Mouse (Mus musculus) layer of hippocampus, postnatal 14 days (tissue): ENCODE data around the gene Cphx1. TPM values are rescaled to one million over a fixed set of nuclear protein-coding genes. Genes with fewer than 3 reads are reported as not detected.
A peak's percentile ranks its signal among the peaks of the same experiment; 100 is the strongest.
"Not testable (repeated sequence)": the region's sequence is repeated elsewhere in the genome, so short reads cannot be mapped to it uniquely, and the experiment has no call there.

Source experiments
- DNase-seq, 2 experiments: peaks; one replicate each; pipeline ENCODE4 v3.0.0; 2021 to 2022; ENCODE audit warnings: low spot score in 2 of 2, mixed read lengths in 1 of 2
- long read RNA-seq, 2 experiments: library from polyadenylated mRNA; stranded (forward); transcript quantifications; one replicate each; pipeline ENCODE4 v2.0.0; 2021
- total RNA-seq, 2 experiments: library from RNA; stranded (reverse); gene quantifications; 2 replicates each; pipeline ENCODE4 v1.2.3; 2021

Gene Cphx1
- total RNA-seq: not detected
- long read RNA-seq, experiment 1: 0 reads
- long read RNA-seq, experiment 2: 0 reads

DNA sequence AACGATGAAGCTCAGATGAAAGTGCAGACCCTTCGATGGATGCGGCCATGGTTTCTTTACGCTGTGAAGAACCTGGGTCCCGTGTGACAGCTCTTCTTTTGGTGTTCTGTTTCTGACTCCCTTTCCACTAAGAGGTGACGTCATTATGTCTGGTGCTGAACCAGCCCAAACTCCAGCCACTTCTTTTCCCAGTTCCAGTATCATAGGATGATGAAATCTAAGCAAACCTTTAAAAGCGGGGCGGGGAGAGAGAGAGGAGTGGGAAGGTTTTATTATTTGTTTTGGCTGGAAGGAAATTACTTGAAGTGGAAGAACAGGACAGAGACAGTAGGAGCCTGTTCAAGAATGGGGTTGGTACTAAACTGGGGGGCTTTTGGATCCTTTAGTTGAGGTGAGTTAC is at the start of gene Cphx1:
Gene Cphx1, plus strand, starts transcription at position 301 of the 400 bp plus-strand sequence.
- not testable (repeated sequence) for DNase-seq

DNA sequence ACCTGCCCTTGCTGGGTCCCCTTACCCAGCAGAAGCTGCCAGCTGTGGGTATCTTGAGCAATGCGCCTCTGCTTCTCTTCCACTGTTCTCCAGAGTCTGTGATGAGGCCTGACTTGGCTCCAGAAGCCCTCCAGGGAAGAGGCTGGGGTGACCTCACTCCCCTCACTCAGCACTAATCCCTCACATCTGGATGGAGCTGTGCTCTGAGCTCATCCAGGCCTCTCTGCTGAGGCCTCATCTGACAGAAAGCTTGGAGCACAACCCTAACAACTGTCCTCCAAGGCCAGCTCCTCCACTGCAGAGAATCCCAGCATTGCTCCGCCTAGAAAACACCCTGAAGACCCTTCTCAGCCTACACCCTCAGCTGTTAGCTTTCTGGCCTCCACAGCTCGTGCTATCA is 43.5 kb upstream of the Cphx1 start:
- DNase-seq: not testable (repeated sequence)

DNA sequence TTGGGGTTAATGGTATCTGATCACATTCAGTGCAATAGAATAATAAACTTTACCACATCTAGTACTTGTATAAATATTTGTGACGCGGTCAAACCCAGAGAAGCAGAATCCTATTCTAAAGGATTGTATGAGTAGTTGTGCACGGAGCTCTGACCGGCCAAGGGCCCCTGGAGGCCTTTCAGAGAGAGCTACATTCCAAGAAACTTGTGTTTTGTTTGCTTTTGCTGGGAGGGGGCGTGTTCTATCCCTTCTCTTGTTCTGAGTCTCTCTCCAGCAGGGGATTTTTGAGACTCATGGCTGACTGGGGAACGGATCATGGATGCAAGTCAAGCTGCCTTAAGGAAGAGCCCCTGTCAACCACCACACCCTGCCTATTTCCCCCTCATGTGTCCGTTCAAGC is 42.4 kb upstream of the Cphx1 start:
- DNase-seq: not testable (repeated sequence)

DNA sequence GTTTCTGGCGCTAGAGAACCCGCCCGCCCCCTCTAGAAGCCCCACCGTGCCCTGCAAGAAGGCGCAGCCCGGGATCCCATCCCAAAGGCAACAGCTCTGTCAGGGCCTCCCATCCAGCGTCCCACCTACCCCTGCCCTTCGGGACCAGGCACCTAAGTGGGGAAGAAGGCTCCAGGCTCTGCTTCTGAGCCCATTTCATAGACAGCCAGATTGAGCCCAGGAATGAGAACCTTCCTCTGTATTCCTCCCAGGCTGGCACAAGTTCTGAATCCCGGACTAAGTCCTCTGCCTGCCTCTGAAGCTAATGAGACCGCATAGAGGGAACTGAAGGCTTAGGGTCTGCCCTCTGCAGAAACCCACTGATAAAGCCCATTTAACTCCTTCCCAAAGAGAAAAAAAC is 35.1 kb upstream of the Cphx1 start, which contains the start of gene Plac9a:
Gene Plac9a, minus strand, starts transcription at position 101 of the 400 bp plus-strand sequence.
- DNase-seq: not testable (repeated sequence)

DNA sequence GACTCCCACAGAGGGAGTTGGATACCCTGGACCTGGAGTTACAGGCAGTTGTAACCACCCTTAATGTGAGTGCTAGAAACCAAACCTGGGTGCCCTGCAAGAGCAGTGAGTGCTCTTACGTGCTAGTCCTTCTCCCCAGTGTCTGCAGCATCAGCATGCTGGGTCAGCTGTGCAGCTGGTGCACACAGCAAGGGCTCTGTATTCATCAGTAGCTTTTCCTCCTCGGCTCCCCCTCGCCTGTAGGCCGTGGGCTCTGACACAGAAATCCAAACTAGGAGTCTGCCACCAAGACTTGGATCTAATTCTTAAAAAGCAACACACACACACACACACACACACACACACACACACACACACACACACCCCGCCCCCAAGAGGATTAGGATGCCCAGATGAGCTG is 32.9 kb upstream of the Cphx1 start:
- peak; percentile 0 for DNase-seq

DNA sequence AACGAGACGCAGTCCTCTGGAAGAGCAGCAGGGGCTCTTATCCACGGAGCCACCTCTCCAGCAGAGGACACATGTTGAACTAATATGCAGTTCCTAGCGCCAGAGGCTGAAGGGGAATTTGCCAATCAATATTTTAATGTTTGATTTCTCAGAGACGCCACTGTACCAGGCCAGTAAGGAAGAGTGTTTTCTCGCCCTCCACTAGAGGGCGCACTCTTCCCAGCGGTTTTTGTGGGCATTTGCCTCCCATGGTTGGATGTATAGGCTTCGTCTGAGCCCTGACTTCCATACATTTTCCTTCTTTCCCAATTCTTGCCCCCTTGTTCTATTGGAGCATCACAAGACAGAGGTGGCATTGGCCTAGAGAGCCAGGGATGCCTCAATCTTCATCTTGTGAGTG is 30.8 kb upstream of the Cphx1 start:
- DNase-seq: not testable (repeated sequence)

DNA sequence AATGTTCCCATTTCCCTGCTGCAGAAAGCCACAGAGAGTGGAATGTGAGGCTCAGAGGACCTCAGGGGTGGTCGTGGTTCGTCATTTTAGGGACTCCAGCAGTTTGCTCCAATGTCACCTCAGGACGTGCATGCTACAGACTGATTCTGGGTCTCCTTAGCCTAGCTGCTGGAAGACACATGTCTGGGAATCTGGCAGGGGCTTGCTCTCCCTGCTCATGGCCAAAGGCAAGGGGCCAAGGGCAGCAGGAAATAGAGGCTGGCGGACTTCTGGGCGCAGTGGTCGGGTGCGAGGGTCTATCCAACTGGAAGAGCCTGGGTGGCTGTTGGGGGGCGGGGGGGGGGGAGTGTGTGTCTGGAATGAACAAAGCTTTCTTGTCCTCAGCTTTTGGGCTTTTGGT is 29.1 kb upstream of the Cphx1 start:
- not testable (repeated sequence) for DNase-seq

DNA sequence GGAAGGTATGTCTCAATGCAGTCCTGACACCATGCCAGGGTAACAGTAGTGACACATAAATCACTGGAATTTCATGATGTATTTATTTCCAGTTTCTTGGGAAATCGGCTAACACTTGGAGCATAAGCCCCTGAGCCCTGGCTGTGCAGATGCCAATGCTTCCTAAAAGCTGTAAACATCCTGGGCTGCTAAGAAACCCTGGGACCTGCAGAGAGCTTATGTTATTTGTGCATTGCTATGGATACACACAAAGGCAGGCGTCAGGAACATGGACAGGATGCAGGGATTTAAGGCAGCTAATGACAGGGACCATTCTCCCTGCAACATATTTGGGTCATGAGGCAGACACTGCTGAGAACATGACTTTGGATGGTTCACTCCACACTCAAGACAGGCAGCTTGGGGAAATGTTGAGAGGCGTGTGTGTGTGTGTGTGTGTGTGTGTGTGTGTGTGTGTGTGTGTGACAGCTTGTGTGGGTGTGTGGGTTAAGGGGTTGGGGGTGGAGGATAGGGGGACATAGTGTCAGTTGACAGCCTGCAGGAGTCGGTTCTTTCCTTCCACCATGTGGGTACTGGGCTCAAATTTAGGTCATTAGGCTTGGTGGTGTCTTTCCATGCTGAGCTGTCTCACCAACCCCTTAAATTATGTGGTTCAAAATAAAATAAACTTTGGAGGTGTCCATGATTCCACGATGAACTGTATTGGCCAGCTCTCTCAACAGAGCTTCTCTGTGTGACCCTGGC is 19.5 kb upstream of the Cphx1 start:
- DNase-seq: not testable (repeated sequence)

DNA sequence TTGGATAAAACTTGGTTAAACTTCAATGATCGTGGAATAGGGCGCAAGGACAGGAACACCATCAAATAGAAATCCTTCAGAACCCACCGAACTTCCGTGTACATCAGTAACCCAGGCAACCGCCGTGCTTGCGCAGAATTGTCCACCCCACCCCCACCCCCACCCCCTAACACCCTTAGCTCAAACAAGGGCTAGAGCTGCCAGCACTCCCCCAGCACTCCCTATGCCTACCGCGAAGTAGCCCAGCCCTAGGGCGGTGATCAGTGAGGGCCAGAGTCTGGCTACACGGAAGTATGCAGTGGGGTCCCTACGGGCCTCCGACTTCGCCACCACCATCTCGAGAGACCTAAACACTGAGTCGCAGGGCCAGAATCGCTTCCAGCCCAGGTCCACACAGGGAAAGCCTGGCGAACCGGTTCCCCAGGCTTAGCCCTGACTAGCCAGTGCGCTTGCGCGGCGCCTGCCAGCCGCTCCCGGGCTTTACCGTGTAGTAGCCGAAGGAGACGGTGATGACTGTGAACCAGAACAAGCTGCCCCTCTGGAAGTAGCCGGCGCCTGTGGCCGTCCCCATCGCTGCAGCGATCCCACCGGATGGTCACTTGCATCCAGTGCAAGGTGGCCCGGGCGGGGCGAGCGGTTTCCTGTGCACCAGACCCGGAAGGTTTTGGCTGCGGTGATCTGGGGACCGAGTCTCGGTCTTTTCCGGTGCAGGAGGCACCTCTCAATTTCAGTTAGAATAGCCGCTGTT is 11.1 kb upstream of the Cphx1 start:
- DNase-seq: not testable (repeated sequence)

DNA sequence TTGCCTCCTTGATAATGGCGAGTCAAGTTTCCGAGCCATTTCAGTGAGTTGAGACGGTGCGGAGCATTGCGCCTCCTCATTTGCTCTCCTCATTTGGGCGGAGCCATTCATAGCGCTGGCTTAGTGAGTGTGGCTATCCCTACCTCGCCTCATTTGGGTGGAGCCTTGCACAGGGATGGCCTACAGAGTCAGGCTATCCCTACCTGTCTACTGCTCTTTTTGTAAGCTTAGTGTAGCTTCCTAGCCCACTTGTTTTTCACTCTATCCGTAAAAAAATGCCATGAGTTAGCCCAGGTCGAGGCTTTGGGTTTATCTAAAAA is 10.6 kb upstream of the Cphx1 start, which contains the start of gene Tmem254a:
Gene Tmem254a, minus strand, starts transcription at position 111 of the 320 bp plus-strand sequence.
- DNase-seq: not testable (repeated sequence)

DNA sequence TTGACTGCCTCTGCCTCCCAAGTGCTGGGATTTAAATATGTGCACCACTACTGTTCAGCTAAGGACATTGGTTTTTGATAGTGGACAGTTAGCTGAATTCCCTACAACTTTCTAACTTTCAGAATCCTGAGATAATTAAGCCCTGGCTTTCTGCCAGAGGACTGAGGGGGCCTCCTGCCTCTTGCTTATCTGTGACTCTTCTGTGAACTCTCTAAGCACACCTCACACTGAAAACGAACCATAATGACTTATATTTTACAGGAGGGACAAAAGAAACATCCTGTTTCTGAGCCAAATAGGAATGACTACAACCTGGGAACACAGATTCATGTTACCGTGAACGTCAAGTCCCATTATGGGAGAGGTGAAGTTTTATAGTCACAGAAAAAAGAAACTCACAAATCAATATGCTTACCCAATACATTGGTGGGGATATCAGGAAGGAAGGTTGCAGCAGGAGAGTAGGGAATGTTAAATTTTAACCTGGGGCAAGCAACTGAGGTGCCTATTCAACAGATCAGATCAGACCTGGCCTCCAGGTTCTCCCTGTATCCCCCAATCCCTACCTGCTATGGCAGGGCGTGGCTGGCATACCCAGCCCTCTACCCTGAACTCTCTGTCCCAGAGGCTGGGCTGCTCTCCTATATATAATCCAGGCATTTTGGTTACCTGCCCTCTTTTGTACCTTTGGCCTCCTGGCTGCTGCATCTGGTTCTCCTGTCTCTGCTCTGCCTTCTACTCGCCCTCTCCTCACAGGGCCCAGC is 1.1 kb upstream of the Cphx1 start:
- DNase-seq: not testable (repeated sequence)

DNA sequence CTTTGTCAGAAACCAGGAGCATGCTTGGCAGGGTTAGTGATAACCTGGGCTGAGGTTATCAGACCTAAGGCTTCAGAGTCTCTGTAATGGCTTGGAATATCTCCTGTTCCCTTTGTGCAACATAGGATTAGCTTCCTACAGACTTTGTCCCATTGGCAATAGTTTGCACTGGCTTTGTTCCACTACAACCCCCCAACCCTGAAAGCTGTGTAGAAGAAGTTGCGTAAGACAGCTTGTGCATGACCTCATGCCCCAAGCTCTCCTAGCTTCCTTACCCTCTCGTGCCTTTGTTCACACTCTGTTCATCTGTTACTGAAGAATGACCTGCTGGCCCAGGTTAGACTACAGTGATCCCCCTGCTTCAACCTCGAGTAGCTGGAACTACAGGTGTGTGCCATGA is 19.8 kb downstream of the Cphx1 start:
- not testable (repeated sequence) for DNase-seq

DNA sequence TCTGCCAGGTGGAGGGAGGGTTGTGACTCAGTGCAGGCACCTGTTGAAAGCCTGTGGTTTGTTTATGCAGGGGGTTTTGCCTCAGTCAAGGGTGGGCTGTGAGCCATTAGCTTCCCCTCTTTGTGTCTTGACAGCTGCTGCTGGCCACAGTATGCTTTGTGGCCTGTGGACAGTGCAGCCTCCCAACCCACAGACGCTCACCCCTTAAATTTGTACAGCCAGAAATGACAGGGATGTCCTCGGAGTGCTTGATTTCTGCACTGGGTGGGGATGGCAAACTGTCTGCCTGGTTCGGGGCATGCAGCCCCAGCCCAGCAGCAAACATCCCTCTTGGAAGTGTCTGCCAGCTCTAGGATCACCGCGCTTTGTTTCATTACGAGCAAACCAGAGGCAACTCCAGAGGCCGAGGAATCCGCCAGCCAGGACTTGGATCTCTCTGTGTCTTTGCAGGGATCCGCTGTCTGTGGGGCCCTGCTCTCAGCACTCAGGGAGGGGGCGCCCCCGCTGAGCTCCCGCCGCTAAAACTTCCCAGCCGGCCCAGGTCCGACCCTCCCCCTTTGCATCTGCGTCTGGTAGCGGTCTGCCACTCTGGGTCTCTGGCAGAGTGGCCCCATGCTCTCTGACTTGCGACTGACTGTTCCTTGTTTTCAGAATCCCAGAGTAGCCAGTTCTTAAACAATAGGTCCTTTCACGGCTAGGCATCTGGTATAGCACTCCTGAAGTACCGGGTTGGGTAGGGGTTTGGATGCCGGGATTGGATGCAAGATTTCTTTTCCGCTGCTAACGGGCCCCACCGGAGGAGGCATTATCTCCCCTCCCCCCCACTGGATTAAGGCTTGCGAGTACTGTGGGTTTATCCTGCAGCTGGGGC is 40.5 kb downstream of the Cphx1 start, which contains the start of gene Duxbl1:
Gene Duxbl1, plus strand, starts transcription at position 207 of the 871 bp plus-strand sequence.
- DNase-seq: not testable (repeated sequence)

DNA sequence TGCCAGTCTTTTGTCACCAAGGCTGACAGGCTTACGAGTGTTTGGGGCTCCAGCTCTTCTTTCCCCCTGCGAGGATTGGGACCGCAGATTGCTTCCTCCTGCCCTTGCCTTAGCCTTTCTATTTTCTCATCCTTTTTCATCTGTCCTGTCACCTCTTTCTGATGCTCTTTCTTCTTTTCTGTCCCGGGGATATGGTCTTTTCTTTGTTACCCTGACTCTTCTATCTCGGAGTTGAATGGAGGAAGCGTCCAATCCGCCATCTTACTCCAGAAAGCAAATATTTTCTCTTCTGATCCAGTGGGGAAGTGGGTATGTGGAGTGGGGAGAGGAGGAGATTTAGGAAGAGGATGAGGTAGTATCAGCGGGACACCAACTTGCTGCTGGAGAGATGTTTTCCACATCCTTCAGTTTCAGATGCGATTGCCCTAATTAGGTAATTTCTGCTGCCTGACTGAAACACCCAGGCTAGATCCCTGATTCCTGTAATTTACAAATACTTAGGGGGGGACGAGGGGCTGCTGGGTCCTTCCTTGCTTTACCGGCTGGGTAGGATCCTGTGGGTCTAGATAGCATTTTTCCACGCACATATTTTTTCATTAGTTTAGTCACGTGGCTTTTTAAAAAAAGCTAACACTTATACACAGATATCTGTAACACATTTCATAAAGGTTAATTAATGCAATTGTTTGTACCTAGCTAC is 41.3 kb downstream of the Cphx1 start:
- peak in 1 of 2 experiments; percentile 1 for DNase-seq

DNA sequence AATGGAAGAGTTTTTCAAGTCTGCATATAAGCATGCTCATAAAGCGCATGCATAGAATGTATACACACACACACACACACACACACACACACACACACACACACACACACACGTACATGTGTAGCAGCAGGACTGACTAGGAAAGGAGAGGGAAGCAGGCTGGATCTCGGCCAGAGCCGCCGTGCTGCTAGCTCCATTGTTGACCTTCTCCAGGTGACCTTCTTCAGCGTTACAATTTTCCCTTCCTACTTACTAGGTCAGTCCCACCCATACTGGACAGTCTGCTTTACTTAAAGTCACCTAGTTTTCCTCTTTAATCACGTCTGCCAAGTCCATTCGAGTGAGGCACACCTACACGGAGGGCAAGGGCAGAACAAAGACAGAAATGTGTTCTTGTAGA is 43.8 kb downstream of the Cphx1 start:
- not testable (repeated sequence) for DNase-seq

Other genes with a start within 250 kb of the Cphx1 start
- 10 to 100 TPM; 27.6 to 27.7 TPM for gene Ppif, start 244.2 kb upstream of the Cphx1 start, total RNA-seq
- gene Zcchc24, start 169.3 kb upstream of the Cphx1 start, total RNA-seq: 10 to 100 TPM; 60.4 to 63.5 TPM
- gene Anxa11, start 96.1 kb upstream of the Cphx1 start, total RNA-seq: 10 to 100 TPM; 35.6 to 44.5 TPM
- 1 to 10 TPM in 1 of 2 experiments, not detected in 1; 3.0 TPM for gene Plac9a, start 35.2 kb upstream of the Cphx1 start, total RNA-seq
- gene Tmem254a, start 10.6 kb upstream of the Cphx1 start, total RNA-seq: 10 to 100 TPM; 16.8 to 18.5 TPM
- under 1 TPM in 1 of 2 experiments, not detected in 1; 0.19 TPM for gene Duxbl1, start 40.3 kb downstream of the Cphx1 start, total RNA-seq
- 1 to 10 TPM; 5.3 to 8.9 TPM for gene Gm9780, start 104.4 kb downstream of the Cphx1 start, total RNA-seq
- gene Tmem254c, start 129.1 kb downstream of the Cphx1 start, total RNA-seq: 10 to 100 TPM; 30.6 to 38.5 TPM
- not detected for gene Cphx2, start 143.2 kb downstream of the Cphx1 start, total RNA-seq
- not detected for gene Cphx3, start 144.0 kb downstream of the Cphx1 start, total RNA-seq
- under 1 TPM; 0.26 to 0.37 TPM for gene Duxbl2, start 180.0 kb downstream of the Cphx1 start, total RNA-seq
- gene Plac9b, start 244.2 kb downstream of the Cphx1 start, total RNA-seq: 10 to 100 TPM; 21.2 to 31.5 TPM